Mouse (Mus musculus) natural killer cell, adult 2 months (primary cell): ENCODE measurements around the gene Apoh.

Experiments
- DNase-seq, 2 experiments: peaks; one replicate each; pipeline ENCODE4 v3.0.0; 2022; ENCODE audit warnings: low spot score in 2 of 2

Apoh gene

GRCm38 (mm10) chr11:108342781-108343768 lies at the start of gene Apoh:
Gene Apoh, plus strand, starts transcription at chr11:108343354.
- DNase-seq: peak in 1 of 2 experiments; percentile 27

- no peak for DNase-seq
Observed at GRCm38 (mm10) chr11:108293843-108294242, 49.3 kb upstream of the Apoh start.

- no peak for DNase-seq
Observed at GRCm38 (mm10) chr11:108294305-108294813, 48.8 kb upstream of the Apoh start.

- DNase-seq: no peak
Observed at GRCm38 (mm10) chr11:108295373-108295772, 47.8 kb upstream of the Apoh start.

GRCm38 (mm10) chr11:108297956-108298355 lies 45.2 kb upstream of the Apoh start:
- DNase-seq: no peak

- DNase-seq: no peak
Observed at GRCm38 (mm10) chr11:108299913-108300312, 43.2 kb upstream of the Apoh start.

- no peak for DNase-seq
Observed at GRCm38 (mm10) chr11:108300443-108300842, 42.7 kb upstream of the Apoh start.

- no peak for DNase-seq
Observed at GRCm38 (mm10) chr11:108301036-108301435, 42.1 kb upstream of the Apoh start.

- no peak for DNase-seq
Observed at GRCm38 (mm10) chr11:108301796-108302490, 41.2 kb upstream of the Apoh start.

- DNase-seq: no peak
Observed at GRCm38 (mm10) chr11:108303787-108304186, 39.4 kb upstream of the Apoh start.

GRCm38 (mm10) chr11:108307258-108307657 lies 35.9 kb upstream of the Apoh start:
- DNase-seq: no peak

- DNase-seq: no peak
Observed at GRCm38 (mm10) chr11:108308253-108308652, 34.9 kb upstream of the Apoh start.

- no peak for DNase-seq
Observed at GRCm38 (mm10) chr11:108309791-108310190, 33.4 kb upstream of the Apoh start.

GRCm38 (mm10) chr11:108311912-108312311 lies 31.2 kb upstream of the Apoh start:
- DNase-seq: no peak

GRCm38 (mm10) chr11:108312516-108312915 lies 30.6 kb upstream of the Apoh start:
- no peak for DNase-seq

GRCm38 (mm10) chr11:108315736-108316135 lies 27.4 kb upstream of the Apoh start:
- DNase-seq: no peak

- no peak for DNase-seq
Observed at GRCm38 (mm10) chr11:108317878-108318277, 25.3 kb upstream of the Apoh start.

GRCm38 (mm10) chr11:108319162-108319561 lies 24.0 kb upstream of the Apoh start:
- DNase-seq: no peak

- DNase-seq: no peak
Observed at GRCm38 (mm10) chr11:108320561-108320960, 22.6 kb upstream of the Apoh start.

- no peak for DNase-seq
Observed at GRCm38 (mm10) chr11:108322156-108322555, 21.0 kb upstream of the Apoh start.

GRCm38 (mm10) chr11:108325943-108326342 lies 17.2 kb upstream of the Apoh start:
- no peak for DNase-seq

- no peak for DNase-seq
Observed at GRCm38 (mm10) chr11:108330818-108331217, 12.3 kb upstream of the Apoh start.
